Mouse (Mus musculus) stomach, embryonic 16.5 days (tissue): ENCODE measurements around the gene Syt11. TPM values are rescaled to one million over a fixed set of nuclear protein-coding genes. Genes with fewer than 3 reads are reported as not detected.

Source experiments
- polyA plus RNA-seq: library from polyadenylated mRNA; unstranded; fragments of >200 nt; fragmentation: Nextera tagmentation; extraction: Ambion mirVana; gene quantifications from 2 replicates; pipeline ENCODE4 v1.2.1, GENCODE M21; 2015

The Syt11 gene
- polyA plus RNA-seq, 1 experiment from 2014 or later: 20.3 TPM

Other genes with a start within 250 kb of the Syt11 start
- gene Mex3a, start 242.8 kb downstream of the Syt11 start, polyA plus RNA-seq: 9.9 and 11.4 TPM in 2 replicates
- 144 and 197 TPM in 2 replicates for gene Rab25, start 226.9 kb downstream of the Syt11 start, polyA plus RNA-seq
- 188 and 190 TPM in 2 replicates for gene Lamtor2, start 222.1 kb downstream of the Syt11 start, polyA plus RNA-seq
- gene Ubqln4, start 221.4 kb downstream of the Syt11 start, polyA plus RNA-seq: 33.3 and 34.0 TPM in 2 replicates
- gene Ssr2, start 199.3 kb downstream of the Syt11 start, polyA plus RNA-seq: 307 and 360 TPM in 2 replicates
- gene Arhgef2, start 169.2 kb downstream of the Syt11 start, polyA plus RNA-seq: 75.4 and 81.3 TPM in 2 replicates
- not detected in 2 replicates for gene Rxfp4, start 122.0 kb downstream of the Syt11 start, polyA plus RNA-seq
- gene Khdc4, start 89.4 kb downstream of the Syt11 start, polyA plus RNA-seq: 71.4 and 72.3 TPM in 2 replicates
- 64.4 and 75.9 TPM in 2 replicates for gene Rit1, start 58.3 kb downstream of the Syt11 start, polyA plus RNA-seq
- gene Gon4l, start 60.1 kb upstream of the Syt11 start, polyA plus RNA-seq: 9.0 and 9.1 TPM in 2 replicates
- gene Msto1, start 138.8 kb upstream of the Syt11 start, polyA plus RNA-seq: 35.3 and 37.6 TPM in 2 replicates
- 16.9 and 19.3 TPM in 2 replicates for gene Ash1l, start 175.5 kb upstream of the Syt11 start, polyA plus RNA-seq
- gene Dap3, start 176.0 kb upstream of the Syt11 start, polyA plus RNA-seq: 123 and 132 TPM in 2 replicates